Mouse (Mus musculus): ENCODE data around the gene Ptgs1. TPM values are rescaled to one million over a fixed set of nuclear protein-coding genes. Genes with fewer than 3 reads are reported as not detected.

Ptgs1 gene
- polyA plus RNA-seq, 1 experiment: 0.74 TPM

GRCm38 (mm10) chr2:36244705-36245104 lies 14.5 kb downstream of the Ptgs1 start:
- Histone ChIP-seq H3K36me3 (ENCODE audit: control insufficient read depth, insufficient read depth, low read length) (no peaks in the 10 kb centered on the region), H3K27ac (ENCODE audit: control insufficient read depth, insufficient read depth, low read depth, low read length) (no peak overlapping the region), H3K27me3 (ENCODE audit: control insufficient read depth, insufficient read depth, low read length) (no peaks in the 10 kb centered on the region), H3K4me1 (ENCODE audit: control insufficient read depth, insufficient read depth, low read length) (peaks cover 5% of the 10 kb centered on the region), H3K4me3 (ENCODE audit: control insufficient read depth, low read depth, low read length) (no peak overlapping the region)
- TF ChIP-seq POLR2A (IDR thresholded peaks at IDR 0.05; ENCODE audit: control insufficient read depth, low read depth, low read length) (no peak), CTCF (IDR thresholded peaks at IDR 0.05; ENCODE audit: control insufficient read depth, insufficient read depth, insufficient replicate concordance, low read depth, low read length) (no peak)

GRCm38 (mm10) chr2:36247964-36248363 lies 17.7 kb downstream of the Ptgs1 start:
- Histone ChIP-seq H3K36me3 (ENCODE audit: control insufficient read depth, insufficient read depth, low read length) (no peaks in the 10 kb centered on the region), H3K27me3 (ENCODE audit: control insufficient read depth, insufficient read depth, low read length) (no peaks in the 10 kb centered on the region), H3K4me3 (ENCODE audit: control insufficient read depth, low read depth, low read length) (no peak overlapping the region), H3K27ac (ENCODE audit: control insufficient read depth, insufficient read depth, low read depth, low read length) (no peak overlapping the region), H3K4me1 (ENCODE audit: control insufficient read depth, insufficient read depth, low read length) (no peaks in the 10 kb centered on the region; the same call in 1 of the 2 replicates)
- TF ChIP-seq CTCF (IDR thresholded peaks at IDR 0.05; ENCODE audit: control insufficient read depth, insufficient read depth, insufficient replicate concordance, low read depth, low read length) (no peak), POLR2A (IDR thresholded peaks at IDR 0.05; ENCODE audit: control insufficient read depth, low read depth, low read length) (no peak)

GRCm38 (mm10) chr2:36251156-36251555 lies 20.9 kb downstream of the Ptgs1 start:
- H3K4me1 ChIP-seq (ENCODE audit: control insufficient read depth, insufficient read depth, low read length): no peaks in the 10 kb centered on the region

DNA sequence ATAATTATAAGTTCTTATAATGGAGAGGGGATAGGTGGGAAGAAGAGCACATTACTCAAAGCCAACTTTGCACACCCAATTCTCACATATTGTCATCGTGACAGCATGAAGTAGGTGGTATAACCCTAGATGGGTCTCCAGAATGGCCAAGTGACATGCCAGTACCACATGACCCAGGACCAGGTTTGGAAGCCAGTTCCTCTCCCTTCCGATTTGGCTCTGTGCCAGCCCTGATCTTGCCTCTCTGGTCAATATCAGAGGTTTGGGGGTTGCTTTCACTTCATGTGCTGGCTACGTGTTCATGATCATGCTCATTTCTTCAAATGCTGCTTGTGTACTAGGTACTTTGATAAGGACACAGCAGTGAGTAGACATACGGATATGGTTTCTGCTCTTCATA lies 22.3 kb downstream of the Ptgs1 start:
- Histone ChIP-seq H3K27ac (ENCODE audit: control insufficient read depth, insufficient read depth, low read depth, low read length) (no peak overlapping the region), H3K36me3 (ENCODE audit: control insufficient read depth, insufficient read depth, low read length) (no peaks in the 10 kb centered on the region), H3K27me3 (ENCODE audit: control insufficient read depth, insufficient read depth, low read length) (no peaks in the 10 kb centered on the region), H3K4me1 (ENCODE audit: control insufficient read depth, insufficient read depth, low read length) (no peaks in the 10 kb centered on the region), H3K4me3 (ENCODE audit: control insufficient read depth, low read depth, low read length) (no peak overlapping the region)
- no peak for TF ChIP-seq POLR2A (IDR thresholded peaks at IDR 0.05; ENCODE audit: control insufficient read depth, low read depth, low read length)
- TF ChIP-seq CTCF (IDR thresholded peaks at IDR 0.05; ENCODE audit: control insufficient read depth, insufficient read depth, insufficient replicate concordance, low read depth, low read length): no peak

More at GRCm38 (mm10) chr2:36251156-36251555, 20.9 kb downstream of the Ptgs1 start:
- TF ChIP-seq CTCF (IDR thresholded peaks at IDR 0.05; ENCODE audit: control insufficient read depth, insufficient read depth, insufficient replicate concordance, low read depth, low read length) (no peak), POLR2A (IDR thresholded peaks at IDR 0.05; ENCODE audit: control insufficient read depth, low read depth, low read length) (no peak)
- Histone ChIP-seq H3K36me3 (ENCODE audit: control insufficient read depth, insufficient read depth, low read length) (no peaks in the 10 kb centered on the region), H3K4me3 (ENCODE audit: control insufficient read depth, low read depth, low read length) (no peak overlapping the region), H3K27me3 (ENCODE audit: control insufficient read depth, insufficient read depth, low read length) (no peaks in the 10 kb centered on the region), H3K27ac (ENCODE audit: control insufficient read depth, insufficient read depth, low read depth, low read length) (no peak overlapping the region)

- H3K4me1 ChIP-seq (ENCODE audit: control insufficient read depth, insufficient read depth, low read length): no peaks in the 10 kb centered on the region
- no peaks in the 10 kb centered on the region for H3K36me3 ChIP-seq (ENCODE audit: control insufficient read depth, insufficient read depth, low read length)
- no peaks in the 10 kb centered on the region for H3K27me3 ChIP-seq (ENCODE audit: control insufficient read depth, insufficient read depth, low read length)
- H3K27ac ChIP-seq (ENCODE audit: control insufficient read depth, insufficient read depth, low read depth, low read length): no peak overlapping the region
- TF ChIP-seq CTCF (IDR thresholded peaks at IDR 0.05; ENCODE audit: control insufficient read depth, insufficient read depth, insufficient replicate concordance, low read depth, low read length) (no peak), POLR2A (IDR thresholded peaks at IDR 0.05; ENCODE audit: control insufficient read depth, low read depth, low read length) (no peak)
- H3K4me3 ChIP-seq (ENCODE audit: control insufficient read depth, low read depth, low read length): no peak overlapping the region
These were observed 24.2 kb downstream of the Ptgs1 start for GRCm38 (mm10) chr2:36254445-36254844.

GRCm38 (mm10) chr2:36256931-36257330 lies 26.7 kb downstream of the Ptgs1 start:
- no peak overlapping the region for H3K27ac ChIP-seq (ENCODE audit: control insufficient read depth, insufficient read depth, low read depth, low read length)
- H3K27me3 ChIP-seq (ENCODE audit: control insufficient read depth, insufficient read depth, low read length): no peaks in the 10 kb centered on the region
- TF ChIP-seq CTCF (IDR thresholded peaks at IDR 0.05; ENCODE audit: control insufficient read depth, insufficient read depth, insufficient replicate concordance, low read depth, low read length) (no peak), POLR2A (IDR thresholded peaks at IDR 0.05; ENCODE audit: control insufficient read depth, low read depth, low read length) (no peak)
- no peaks in the 10 kb centered on the region for H3K36me3 ChIP-seq (ENCODE audit: control insufficient read depth, insufficient read depth, low read length)
- H3K4me3 ChIP-seq (ENCODE audit: control insufficient read depth, low read depth, low read length): no peak overlapping the region
- H3K4me1 ChIP-seq (ENCODE audit: control insufficient read depth, insufficient read depth, low read length): no peaks in the 10 kb centered on the region

DNA sequence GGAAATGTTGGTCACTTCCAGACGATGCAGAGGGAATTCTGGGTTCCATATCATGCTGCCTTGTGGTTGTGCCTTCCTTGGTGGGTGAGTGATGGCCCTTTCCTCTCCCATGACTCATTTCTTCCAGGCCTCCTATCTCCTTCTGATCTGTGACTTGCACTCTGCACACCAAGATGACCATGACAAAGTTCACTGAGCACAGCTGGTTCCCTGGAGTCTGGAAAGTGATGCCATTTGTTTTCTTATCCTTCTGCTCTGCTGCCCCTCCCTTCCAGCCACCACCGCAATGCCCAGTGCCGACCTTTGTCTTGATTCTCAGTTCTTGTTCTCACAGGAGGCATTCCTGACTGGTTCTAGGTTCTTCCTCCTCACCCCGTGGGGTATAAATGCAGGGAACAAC lies 29.2 kb downstream of the Ptgs1 start:
- Histone ChIP-seq H3K4me1 (ENCODE audit: control insufficient read depth, insufficient read depth, low read length) (no peaks in the 10 kb centered on the region), H3K27me3 (ENCODE audit: control insufficient read depth, insufficient read depth, low read length) (no peaks in the 10 kb centered on the region), H3K4me3 (ENCODE audit: control insufficient read depth, low read depth, low read length) (no peak overlapping the region), H3K27ac (ENCODE audit: control insufficient read depth, insufficient read depth, low read depth, low read length) (no peak overlapping the region), H3K36me3 (ENCODE audit: control insufficient read depth, insufficient read depth, low read length) (no peaks in the 10 kb centered on the region)
- no peak for TF ChIP-seq CTCF (IDR thresholded peaks at IDR 0.05; ENCODE audit: control insufficient read depth, insufficient read depth, insufficient replicate concordance, low read depth, low read length)
- no peak for TF ChIP-seq POLR2A (IDR thresholded peaks at IDR 0.05; ENCODE audit: control insufficient read depth, low read depth, low read length)

Data from testis, adult 2 months (tissue).